Mouse (Mus musculus) embryo, embryonic 11 days (tissue): Measurements from ENCODE around the gene Spryd3.

ENCODE experiments used
- DNase-seq: peaks from one replicate; pipeline ENCODE4 v3.0.0-alpha.2; 2015

The Spryd3 gene

DNA sequence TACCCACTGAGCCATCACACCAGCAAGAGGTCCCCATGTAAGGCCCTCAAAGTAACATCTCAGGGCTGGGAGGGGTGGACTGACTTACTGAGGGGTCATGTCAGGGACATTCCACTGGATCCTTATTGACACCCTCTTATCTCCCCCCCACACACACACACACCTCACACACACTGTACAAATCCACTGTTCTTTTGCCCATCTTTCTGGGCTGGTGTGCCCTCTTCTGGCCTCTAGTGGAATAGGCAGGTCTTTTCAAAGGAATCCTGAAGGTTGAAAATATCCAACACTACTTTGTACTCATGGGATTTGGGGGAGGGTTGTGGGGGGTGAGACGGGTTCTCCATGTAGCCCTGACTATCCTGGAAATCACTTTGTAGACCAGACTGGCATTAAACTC is 10.8 kb upstream of the Spryd3 start:
- peak; percentile 51 for DNase-seq

- DNase-seq: no peak
Observed at GRCm38 (mm10) chr15:102146089-102146488, 10.1 kb upstream of the Spryd3 start.

DNA sequence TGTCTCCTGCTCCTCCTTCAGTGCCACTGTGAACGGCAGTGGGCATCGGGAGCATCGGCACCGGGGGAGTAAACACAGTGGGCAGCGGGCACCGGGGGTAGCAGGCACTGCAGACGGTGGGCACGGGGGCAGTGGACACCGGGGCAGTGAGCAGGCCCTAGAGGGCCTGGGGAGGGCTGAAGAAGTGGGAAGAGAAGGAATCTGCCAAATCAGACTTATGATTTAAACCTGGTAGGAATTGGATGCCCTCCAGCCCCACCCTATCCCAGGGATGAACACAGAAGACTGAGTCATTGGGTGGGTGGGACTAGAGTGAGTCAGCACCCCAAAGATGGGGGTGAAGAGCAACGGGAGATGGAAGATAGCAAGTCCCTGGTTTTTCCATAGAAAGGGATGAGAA is 9.3 kb upstream of the Spryd3 start:
- DNase-seq: no peak

DNA sequence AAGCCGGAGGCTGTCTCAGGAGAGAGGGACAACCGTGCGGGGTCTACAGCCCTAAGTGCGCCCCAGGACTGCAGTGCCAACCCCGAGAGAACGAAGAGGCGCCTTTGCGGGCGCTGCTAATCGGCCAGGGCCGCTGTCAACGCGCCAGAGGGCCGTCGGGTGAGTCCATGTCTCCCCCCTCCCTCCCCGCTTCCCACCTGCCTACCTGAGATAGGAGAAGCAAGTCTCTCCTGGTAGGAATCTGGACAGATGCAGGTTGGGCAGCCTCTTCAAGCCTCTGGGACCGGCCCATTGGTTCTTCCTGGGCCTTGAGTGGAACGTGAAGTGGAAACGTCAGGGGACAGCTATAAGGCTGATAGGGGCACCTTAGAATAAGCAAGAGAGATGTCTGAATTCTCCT is 8.7 kb upstream of the Spryd3 start:
- DNase-seq: no peak

DNA sequence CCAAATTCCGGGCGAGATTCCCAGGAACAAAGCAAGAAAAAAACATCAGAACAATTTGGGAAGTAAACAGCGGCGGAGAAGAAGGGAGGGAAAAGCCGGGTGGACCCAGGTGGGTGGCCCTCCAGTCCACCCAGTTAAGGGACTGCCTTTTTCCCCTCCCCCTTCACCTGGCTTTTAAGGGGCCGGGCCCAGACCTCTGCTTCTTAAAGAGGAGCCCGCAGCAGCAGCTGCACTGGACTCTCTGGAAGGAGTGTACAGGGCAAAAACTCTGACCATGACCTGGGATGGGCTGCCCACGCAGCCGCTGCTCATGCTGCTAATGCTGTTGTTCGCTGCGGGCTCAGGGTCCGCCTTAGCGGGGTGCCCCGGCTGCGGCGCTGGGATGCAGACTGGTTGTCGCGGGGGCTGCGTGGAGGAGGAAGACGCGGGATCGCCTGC is 8.3 kb upstream of the Spryd3 start, which contains the start of gene Igfbp6:
TSS of gene Igfbp6 (plus strand) at position 89 of the 438 bp plus-strand sequence.
- DNase-seq: no peak

- no peak for DNase-seq
Observed at GRCm38 (mm10) chr15:102142914-102143912, 7.2 kb upstream of the Spryd3 start.

DNA sequence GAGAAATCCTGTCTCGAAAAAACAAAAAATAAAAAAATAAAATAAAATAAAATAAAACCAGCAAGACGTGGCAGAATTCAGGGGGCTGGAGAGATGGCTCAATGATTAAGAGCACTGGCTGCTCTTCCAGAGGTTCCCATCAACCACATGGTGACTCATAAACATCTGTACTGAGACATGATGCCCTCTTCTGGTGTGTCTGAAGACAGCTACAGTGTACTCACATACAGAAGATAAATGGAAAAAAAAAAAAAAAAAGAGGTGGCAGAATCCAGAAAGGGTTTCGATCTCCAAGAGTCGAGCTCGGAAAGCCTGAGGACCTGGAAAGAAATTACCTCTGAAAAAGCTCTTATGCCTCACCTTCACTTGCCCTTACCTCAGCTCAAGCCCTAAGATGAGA is 5.1 kb upstream of the Spryd3 start:
- no peak for DNase-seq

GRCm38 (mm10) chr15:102135522-102136128 is 409 bp downstream of the Spryd3 start:
- DNase-seq: no peak

DNA sequence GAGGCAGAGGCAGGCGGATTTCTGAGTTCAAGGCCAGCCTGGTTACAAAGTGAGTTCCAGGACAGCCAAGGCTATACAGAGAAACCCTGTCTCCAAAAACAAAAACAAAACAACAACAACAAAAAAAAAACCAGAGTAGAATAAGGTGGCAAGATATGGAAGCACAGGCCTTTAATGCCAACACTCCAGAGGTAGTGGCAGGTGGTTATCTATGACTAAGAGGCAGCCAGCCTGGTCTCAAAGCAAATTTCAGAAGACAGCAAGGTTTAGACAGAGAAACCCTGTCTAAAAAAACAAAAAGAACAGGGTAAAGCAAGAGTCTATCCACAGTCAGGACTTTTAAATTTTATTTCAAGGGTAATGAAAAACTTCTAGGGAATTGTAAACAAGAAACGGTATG is 1.3 kb downstream of the Spryd3 start:
- DNase-seq: no peak

DNA sequence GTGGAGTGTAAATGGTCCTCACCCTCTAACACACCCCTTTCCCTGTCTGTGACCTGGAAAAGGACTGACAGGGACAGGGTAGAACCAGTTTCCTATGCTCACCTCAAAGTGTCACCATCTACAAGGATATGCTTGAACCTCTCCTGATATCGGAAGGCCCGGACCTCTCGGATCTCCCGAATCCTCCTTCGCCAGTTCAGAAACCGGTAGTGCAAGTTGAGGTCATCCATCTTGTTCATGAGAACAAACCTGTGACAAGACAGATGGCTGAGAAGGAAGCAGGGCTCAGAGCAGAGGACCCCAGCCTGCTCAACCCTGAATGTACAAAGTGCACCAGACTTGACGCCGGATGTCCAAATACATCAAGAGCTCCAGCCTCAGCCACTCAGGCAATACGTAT is 2.7 kb downstream of the Spryd3 start:
- no peak for DNase-seq

- DNase-seq: no peak
Observed at GRCm38 (mm10) chr15:102126303-102126702, 9.7 kb downstream of the Spryd3 start.

DNA sequence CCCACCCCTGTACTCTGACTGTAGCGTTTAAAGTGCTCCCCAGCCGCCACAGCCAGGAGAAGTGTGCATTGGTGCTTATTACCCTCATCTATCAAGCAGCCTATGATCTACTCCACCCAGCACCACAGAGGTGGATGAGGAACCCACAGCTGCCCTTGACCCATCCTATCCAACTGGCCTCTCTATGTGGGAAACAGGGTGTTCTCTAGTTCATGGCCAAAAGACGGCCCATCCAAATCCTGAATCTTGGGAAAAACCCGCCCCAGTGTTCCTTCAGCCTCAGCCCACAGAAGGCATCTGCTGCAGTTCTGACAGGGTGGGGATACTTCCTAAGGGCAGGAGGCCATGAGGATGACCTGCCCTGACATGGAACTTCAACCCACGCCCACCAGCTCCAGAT is 15.5 kb downstream of the Spryd3 start:
- no peak for DNase-seq

DNA sequence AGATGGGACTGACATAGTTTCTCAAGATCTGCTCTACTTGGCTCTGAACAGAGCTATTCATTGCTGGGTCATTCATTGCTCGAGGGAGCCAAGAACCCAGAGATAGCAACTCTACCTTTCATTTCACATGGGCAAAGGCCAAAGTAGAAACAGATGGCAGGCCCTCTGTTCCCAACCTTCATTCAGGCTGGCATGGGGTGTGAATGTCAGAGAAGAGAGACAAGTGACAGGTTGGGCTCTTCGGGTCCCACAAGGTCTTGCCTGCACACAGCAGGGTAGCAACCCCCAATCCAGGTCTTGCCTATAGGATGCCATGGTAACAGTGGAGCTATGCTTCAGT is 16.2 kb downstream of the Spryd3 start:
- no peak for DNase-seq

GRCm38 (mm10) chr15:102119121-102119830 is 16.8 kb downstream of the Spryd3 start:
- DNase-seq: no peak

GRCm38 (mm10) chr15:102118591-102118990 is 17.4 kb downstream of the Spryd3 start:
- no peak for DNase-seq

DNA sequence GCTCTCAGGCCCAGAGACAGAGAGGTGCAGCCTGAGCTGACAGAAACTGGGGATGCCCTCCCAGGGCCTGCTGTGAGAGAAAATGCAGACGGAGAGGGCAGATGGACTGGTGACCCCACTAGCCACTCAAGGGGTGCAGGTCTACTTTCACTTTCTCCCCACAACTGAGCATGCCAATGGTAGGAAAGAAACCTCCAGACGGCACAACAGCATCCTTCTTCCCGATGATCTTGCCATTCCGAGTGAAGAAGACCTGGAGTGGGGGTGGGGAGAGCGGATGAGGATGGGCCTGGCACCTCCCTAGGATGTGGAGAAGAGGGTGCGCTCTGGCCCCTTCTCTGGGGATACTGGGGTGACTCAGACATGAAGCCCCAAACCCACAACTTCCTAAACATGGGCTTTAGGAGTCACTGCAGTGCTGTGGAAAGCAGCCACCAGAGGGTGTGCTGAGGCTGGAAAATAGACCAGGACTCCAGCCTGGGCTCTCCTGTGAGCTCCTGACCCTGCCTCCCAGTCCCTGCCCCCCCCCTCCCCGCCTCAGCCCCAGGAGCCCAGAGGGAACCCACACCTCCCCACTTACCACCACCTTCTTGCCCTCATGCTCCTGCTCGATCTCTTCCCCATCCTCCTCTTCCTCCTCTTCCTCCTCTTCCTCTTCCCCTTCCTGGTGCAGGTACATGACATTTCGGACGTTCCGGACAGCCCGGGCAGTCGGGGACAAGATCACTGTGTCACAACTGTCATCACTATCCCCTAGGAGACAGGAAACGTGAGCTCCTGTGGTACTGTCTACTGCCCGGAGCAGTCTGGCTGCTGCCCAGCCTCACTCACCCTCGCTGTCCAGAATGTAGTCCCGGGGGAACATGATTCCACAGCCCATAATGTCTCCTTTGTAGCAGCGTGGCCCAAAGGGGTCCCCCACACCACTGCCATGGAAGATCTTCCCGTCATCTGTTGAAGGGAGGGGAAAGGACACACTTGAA is 18.3 kb downstream of the Spryd3 start:
- DNase-seq: no peak

DNA sequence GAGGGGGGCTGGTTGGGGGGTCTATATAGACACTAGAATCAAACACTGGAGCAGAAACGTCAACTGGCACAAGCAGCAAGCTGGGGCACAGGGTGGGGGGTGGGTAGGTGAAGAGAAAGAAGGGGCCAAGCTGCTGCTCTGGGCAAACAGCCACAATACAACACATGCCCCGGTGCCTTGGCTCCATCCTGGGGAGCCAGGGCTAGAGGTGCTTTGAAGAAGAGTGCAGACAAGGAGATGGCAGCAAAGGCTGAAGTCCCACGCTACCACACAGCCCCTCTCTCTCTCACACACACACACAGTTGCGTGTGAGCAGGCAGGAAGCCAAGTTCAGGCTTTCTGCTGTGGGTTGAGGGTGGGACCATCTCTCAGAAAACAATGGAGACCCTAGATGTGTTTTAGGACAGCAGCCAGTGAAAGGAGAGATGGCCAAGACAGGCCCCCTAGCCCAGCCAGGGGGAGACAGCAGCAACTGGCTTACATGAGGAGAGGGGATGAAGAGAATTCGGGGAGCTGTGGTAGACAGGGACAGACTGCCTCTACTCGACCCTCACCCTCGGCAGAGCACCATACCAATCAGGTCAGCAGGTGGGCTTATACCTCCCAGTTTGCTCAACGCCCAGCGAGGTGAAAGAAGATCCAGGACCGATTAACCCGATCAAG is 19.1 kb downstream of the Spryd3 start:
- DNase-seq: no peak

DNA sequence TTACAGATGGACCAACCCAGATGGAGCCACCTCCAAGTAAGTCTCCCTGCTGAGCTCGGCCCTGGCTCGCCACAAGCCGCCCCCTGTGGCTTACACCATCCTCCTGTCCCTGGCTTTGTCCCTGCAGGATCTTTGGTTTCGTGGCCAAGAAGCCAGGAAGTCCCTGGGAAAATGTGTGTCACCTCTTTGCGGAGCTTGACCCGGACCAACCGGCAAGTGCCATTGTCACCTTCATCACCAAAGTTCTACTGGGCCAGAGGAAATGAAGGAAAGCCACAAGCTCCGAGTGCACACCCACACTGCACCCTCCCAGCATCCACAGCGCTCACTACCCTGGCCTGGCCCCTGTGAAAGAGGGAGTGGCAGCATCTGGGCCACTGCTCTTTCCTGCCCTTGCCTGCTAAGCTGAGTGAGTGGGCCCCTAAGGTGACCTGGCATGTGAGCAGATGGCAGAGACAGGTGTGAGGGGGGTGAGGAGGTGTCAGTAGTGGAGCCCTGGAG is 20.3 kb downstream of the Spryd3 start:
- DNase-seq: no peak

- DNase-seq: no peak
Observed at GRCm38 (mm10) chr15:102114651-102115260, 21.3 kb downstream of the Spryd3 start.

DNA sequence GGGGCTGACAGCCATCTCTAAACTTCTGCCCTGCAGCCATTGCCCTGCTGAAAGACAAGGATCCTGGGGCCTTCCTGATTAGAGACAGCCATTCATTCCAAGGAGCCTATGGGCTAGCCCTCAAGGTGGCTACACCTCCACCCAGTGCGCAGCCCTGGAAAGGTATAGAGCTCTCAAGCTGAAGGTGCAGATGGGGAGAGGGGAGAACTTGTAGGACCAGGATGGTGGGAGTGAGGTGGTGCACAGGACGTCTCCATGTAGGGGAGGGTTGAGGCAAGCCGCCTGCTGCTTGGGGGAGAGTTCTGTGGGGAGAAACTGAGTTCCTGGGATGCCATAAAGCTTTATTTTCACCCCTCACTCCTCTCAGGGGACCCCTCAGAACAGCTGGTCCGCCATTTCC is 22.4 kb downstream of the Spryd3 start:
- DNase-seq: no peak

- no peak for DNase-seq
Observed at GRCm38 (mm10) chr15:102112827-102113226, 23.2 kb downstream of the Spryd3 start.
